Mouse (Mus musculus): ENCODE results near the gene Gm49388. TPM values are rescaled to one million over a fixed set of nuclear protein-coding genes. Genes with fewer than 3 reads are reported as not detected.
"Not testable (repeated sequence)": the region's sequence is repeated elsewhere in the genome, so short reads cannot be mapped to it uniquely, and the experiment has no call there.

Gm49388 gene
- total RNA-seq, 2 experiments from 2014 or later: 2.7 to 3.1 TPM

DNA sequence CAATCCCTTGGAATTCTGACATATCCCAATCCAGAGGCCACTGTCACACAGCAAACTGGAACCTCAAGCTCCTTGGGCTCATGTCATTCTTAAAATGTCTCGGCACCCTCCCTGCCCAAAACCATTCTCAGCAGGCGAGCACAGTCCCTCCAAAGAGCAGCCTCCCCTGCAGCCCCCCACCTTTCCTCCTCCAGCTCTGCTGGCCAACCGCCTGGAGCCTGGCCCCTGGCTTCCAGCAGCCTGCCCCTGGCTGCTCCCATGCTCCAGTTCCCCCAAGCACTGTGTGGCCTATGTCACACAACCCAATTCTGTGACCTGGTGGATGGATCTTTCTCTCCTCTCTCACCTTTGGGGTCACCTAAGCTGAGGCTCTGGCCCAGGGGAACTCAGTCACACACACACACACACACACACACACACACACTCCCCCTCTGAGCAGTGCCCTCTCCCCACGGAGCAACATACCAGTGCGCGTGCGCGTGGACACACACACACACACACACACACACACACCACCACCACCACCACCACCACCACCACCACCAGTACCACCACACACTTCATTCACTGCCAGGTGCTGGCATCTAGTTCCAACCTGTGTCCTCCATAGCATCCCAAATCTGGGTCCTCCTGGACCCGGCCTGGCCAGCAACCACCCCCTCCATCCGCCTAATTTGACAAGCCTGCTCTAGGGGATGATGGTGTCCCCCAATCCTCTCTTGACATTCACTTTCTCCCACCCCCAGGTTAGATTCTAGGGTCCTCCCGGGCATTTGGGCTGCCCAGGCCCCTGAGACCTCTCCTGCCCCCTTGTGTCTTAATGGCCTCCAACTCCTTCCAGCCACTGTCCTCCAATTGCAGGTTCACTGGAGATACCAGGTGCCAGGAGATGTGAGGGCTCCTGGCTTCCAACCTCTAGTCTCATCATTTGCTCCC is 38.1 kb downstream of the Gm49388 start:
- intact Hi-C loops (cut with DNase I): no loop called here
- no peak for DNase-seq

DNA sequence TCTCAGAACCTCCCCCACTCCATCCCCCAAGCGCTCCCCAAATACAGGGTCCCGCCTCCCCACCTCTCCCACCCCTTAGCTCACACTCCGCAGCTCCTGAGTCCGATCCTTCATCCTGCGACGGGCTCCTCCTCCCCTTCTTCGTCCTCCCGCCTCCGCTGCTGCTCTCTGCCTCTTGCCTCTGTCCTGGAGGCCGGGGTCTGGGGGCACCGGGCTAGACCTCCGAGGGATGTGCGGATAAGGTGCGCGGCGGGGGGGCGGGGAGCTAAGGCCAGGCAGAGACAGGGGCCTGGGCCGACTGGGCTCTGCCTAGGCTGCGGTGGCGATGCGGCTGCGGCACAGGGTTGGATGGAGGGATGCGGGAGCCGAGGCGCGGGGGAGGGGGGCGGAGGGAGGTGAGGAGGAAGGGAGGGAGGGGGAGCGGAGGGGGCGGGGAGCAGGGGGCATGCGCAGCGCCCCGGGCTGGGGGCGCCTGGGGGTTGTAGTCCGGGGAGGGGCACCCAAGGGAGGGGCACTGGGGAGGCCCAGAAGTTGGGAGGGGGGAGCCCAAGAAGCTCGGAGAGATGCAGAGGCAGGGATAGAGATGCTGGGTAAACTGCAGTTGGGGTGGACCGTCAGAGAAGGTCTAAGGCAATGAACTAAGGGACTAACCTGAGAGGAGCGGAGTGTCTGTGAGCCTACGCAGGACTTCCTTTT is 38.9 kb downstream of the Gm49388 start, which contains the start of the genes Stx4a and Stx1b:
TSS of gene Stx4a (plus strand) at position 119 of the 696 bp plus-strand sequence.
TSS of gene Stx1b (minus strand) at position 374 of the 696 bp plus-strand sequence.
- peak; percentile 20 to 38 for DNase-seq
- intact Hi-C loops (cut with DNase I): no loop called here

DNA sequence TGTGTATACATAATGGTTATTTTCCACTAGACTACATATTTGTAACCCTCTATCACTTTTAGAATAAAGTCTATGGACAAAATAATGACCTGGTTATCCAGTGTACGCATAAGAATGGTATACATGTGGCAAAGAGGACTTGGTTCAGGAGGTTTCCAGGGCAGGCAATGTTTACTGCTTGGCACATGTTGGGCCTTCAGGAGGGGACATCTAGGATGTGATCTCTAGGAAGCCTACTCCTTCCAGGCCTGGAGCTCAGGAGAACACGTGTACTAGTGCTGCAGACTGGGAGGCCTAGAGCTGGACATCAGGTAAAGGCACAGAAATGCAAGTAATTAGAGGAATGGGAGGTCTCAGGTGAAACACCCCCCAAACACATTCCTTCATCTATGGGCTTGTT is 50.1 kb downstream of the Gm49388 start:
- intact Hi-C loops (cut with DNase I): no loop called here
- DNase-seq: no peak

DNA sequence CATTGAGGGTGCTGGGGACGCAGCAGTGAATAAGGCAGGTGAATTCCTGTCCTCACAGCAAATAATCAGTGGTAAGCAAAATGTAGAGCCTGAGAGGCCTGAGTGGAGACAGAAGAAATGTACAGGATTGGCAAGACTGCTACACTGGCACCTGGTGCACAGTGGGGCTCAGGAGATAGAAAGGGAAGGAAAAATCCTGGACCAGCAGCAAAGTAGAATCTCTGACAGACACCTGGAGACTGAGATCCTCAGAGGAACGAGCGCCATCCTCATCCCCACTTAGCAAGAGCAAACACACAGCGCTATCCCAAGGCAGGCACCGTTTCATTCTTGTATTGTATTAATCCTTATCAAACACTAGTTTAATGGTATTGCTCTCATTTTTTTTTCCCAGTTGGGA is 52.1 kb downstream of the Gm49388 start:
- DNase-seq: no peak
- intact Hi-C loops (cut with DNase I): no loop called here

DNA sequence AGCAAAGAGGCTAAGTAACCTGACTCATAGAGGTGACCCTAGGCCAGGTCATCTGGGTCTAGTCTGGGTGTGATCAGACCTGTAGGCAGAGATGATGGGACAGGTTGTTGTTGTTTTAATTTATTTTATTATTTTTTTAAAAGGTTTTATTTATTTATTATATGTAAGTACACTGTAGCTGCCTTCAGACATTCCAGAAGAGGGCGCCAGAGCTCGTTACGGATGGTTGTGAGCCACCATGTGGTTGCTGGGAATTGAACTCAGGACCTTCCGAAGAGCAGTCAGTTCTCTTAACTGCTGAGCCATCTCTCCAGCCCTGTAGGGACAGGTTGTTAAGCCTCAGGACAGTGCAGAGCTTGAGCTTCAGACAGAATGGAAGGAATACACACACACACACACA is 52.5 kb downstream of the Gm49388 start:
- intact Hi-C loops (cut with DNase I); DNase-seq: not testable (repeated sequence)

DNA sequence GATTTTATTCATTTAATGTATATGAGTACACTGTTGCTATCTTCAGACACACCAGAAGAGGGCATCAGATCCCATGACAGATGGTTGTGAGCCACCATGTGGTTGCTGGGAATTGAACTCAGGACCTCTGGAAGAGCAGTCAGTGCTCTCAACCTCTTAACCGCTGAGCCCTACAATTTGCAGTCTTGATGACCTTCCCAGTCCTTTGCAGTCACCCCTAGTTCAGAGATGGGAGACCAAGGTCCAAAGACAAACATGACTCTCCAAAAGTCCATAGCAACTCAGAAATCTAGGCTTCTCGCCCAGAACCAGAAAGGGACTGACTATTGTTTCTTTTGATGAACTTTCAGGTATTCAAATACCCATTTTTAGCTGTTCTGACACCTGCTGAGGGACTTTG is 54.6 kb downstream of the Gm49388 start:
- not testable (repeated sequence) for DNase-seq
- intact Hi-C loops (cut with DNase I): loop anchor here (2.0 to 5.0 kb wide), 2 partner anchors 39 to 63 kb away; partner anchors contain the start of genes Hsd3b7 and Setd1a

DNA sequence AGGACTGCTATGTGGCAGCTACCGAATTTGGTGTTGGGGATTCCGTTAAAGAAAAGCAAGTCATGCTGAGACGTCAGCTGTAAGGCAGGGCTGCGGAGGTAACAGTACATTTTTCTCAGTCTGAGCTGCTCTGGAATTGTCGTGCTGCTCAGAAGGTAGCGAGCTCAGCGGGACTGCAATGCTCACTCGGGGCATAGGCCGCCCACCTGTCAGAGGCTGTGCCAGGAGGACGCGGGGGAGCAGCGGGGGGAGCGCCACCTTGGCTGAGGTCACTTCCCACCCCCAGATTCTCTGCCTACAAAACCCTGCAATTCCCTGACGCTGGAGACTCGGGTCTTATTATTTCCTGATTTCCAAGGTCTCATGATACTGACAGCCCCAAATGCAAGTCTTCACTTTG is 55.5 kb downstream of the Gm49388 start:
- intact Hi-C loops (cut with DNase I): loop anchor here (2.0 to 5.0 kb wide), 2 partner anchors 40 to 64 kb away; partner anchors contain the start of genes Hsd3b7 and Setd1a
- no peak for DNase-seq

DNA sequence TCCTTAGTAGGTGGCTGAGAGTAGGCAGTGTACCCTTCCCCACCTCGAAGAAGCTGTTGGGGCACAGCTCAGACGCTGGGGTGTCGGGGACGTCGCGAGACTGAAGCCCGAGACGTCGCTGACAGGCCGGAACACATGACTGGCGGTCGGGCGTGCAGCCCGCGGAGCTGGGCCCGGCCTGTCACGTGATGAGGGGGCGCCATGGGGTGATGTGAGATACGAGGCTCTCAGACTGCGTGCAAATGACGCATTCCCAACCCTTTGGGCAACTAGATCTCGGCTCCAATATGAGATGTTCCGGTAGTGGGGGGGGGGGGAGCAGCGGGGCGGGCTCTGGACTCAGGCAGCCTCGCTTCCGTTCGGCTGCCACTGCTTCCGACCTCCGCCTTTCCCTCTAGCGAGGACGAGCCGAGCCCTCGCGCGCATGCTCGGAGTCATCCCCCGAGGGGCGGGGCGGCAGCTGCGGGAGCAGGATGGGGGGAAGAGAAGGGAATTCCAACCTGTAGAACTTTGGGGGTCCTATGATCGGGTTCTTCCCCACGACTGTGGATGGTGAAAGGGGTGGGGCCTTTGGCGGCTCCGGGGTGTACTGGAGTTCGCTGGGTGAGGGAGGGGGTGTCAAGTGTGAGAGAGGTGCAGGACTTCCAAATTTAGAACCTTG is 56.1 kb downstream of the Gm49388 start:
- peak; percentile 96 for DNase-seq
- intact Hi-C loops (cut with DNase I): loop anchor here (2.0 to 5.0 kb wide), 2 partner anchors 41 to 64 kb away; partner anchors contain the start of genes Hsd3b7 and Setd1a

DNA sequence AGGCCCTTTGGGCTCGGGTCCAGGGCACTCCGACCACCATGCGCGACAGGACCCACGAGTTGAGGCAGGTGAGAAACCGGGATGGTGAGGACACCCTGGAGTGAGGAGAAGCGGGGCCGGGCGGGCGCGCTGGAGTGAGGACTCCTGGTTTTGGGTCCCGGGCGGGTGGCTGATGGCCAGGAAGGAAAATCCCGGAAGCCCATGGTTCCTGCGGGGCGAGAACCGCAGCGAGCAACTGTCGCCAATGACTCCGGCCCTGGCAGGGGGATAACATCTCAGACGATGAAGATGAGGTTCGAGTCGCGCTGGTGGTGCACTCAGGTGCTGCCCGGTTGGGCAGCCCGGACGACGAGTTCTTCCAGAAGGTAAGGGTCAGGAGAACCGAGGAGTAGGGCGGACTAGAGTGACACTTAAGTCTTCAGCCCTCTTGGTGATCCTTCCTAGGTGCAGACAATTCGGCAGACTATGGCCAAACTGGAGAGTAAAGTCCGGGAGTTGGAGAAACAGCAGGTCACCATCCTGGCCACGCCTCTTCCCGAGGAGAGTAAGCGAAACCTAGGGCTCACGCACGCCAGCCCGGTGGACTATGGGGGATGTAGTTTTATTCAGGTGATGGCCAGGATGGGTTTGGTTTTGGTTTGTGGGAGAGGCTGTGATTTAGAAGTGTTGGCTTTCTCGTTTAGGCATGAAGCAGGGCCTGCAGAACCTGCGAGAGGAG is 56.8 kb downstream of the Gm49388 start:
- DNase-seq: peak; percentile 84 to 88
- intact Hi-C loops (cut with DNase I): loop anchor here (2.0 to 5.0 kb wide), 3 partner anchors 27 to 65 kb away; partner anchors contain the start of gene Setd1a

DNA sequence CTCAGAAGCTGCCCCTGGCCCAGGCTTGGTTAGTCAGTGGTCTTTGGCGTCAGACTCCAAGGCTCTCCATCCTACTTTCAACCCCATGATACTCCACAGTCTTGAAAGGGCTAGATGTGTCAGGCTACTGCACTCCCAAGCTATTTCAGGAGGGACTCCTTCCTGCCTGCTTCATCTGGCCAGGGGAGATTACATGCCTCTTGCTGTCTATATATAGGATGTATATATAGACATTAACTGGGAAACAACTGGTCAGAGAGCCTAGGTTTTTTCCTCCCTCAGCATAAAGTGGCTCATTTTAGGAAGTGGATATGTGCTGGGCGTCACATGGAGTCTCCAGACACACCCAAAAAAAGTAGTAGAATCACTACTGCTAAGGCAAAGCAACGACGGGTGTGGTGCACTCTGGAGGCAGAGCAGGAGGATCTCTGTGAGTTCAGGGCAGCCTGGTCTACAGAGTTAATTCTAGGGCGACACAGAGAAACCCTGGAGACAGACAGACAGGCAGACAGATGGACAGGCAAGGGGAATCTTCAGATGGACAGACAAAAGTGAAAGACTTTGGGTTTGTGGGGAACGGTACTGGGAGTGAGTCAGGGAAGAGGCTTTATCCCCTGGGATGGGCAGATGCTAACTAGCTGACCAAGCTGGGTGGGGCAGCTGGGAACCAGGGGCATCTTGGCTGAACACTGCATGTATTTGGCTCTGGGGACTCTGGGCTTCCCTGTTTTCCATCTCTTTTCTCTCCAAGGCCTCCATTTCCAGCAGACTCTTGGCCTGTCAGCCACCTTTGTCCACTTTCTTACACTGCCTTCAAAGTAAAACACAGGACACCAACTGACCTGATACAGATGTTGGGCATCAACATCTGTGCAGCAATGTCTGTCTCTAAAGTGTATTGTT is 64.8 kb downstream of the Gm49388 start:
- intact Hi-C loops (cut with DNase I): no loop called here
- peak in 1 of 2 experiments; percentile 10 for DNase-seq

DNA sequence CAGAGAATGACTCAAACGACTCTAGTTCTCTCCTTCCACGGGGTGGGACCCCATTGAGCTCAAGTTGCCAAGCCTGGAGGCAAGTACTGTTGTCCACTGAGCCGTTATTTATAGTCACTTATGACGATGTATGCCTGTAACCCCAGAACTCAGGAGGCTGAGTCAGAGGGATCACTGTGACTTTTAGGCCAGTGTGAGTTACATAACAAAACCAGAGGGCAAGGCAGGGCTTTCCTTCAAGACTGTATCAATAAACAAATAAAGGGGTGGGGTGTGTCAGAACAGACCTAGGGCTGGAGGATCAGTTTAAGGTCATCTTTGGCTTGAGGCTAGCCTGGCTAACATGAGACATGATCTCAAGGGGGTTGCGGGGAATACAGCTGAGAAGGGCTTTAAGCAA is 65.5 kb downstream of the Gm49388 start:
- intact Hi-C loops (cut with DNase I): no loop called here

More for the DNA sequence above, 65.5 kb downstream of the Gm49388 start:
- no peak for DNase-seq

Other genes starting within 250 kb of the Gm49388 start
- gene Tmem265, start 224.2 kb upstream of the Gm49388 start, total RNA-seq (2021): not detected
- 10 to 100 TPM; 21.0 to 21.1 TPM for gene Phkg2, start 212.3 kb upstream of the Gm49388 start, total RNA-seq (2021)
- gene Ccdc189, start 197.0 kb upstream of the Gm49388 start, total RNA-seq (2021): 1 to 10 TPM; 7.3 to 8.7 TPM
- 10 to 100 TPM; 54.3 to 57.0 TPM for gene Rnf40, start 196.8 kb upstream of the Gm49388 start, total RNA-seq (2021)
- gene Zfp629, start 169.8 kb upstream of the Gm49388 start, total RNA-seq (2021): 10 to 100 TPM; 32.4 to 35.1 TPM
- gene Bcl7c, start 76.7 kb upstream of the Gm49388 start, total RNA-seq (2021): 10 to 100 TPM; 60.5 to 62.9 TPM
- 1 to 10 TPM; 4.6 to 7.5 TPM for gene Ctf1, start 72.9 kb upstream of the Gm49388 start, total RNA-seq (2021)
- not detected for gene Ctf2, start 53.4 kb upstream of the Gm49388 start, total RNA-seq (2021)
- gene Fbxl19, start 41.1 kb upstream of the Gm49388 start, total RNA-seq (2021): 1 to 10 TPM; 5.6 to 6.2 TPM
- gene Orai3, start 15.8 kb upstream of the Gm49388 start, total RNA-seq (2021): 10 to 100 TPM; 18.0 to 20.9 TPM
- gene Setd1a, start 8.9 kb upstream of the Gm49388 start, total RNA-seq (2021): 10 to 100 TPM; 26.1 to 29.9 TPM
- 10 to 100 TPM; 15.9 to 16.1 TPM for gene Hsd3b7, start 15.0 kb downstream of the Gm49388 start, total RNA-seq (2021)
- gene Stx4a, start 38.7 kb downstream of the Gm49388 start, total RNA-seq (2021): 10 to 100 TPM; 69.2 to 72.5 TPM
- gene Stx1b, start 38.9 kb downstream of the Gm49388 start, total RNA-seq (2021): 1 to 10 TPM in 1 of 2 experiments, under 1 TPM in 1; 0.89 to 1.7 TPM
- 10 to 100 TPM; 23.3 to 23.9 TPM for gene Zfp646, start 90.6 kb downstream of the Gm49388 start, total RNA-seq (2021)
- 1 to 10 TPM; 5.8 to 8.0 TPM for gene Zfp668, start 91.2 kb downstream of the Gm49388 start, total RNA-seq (2021)
- gene Prss53, start 105.4 kb downstream of the Gm49388 start, total RNA-seq (2021): 1 to 10 TPM in 1 of 2 experiments, under 1 TPM in 1; 0.60 to 1.1 TPM
- not detected for gene Gm21974, start 109.8 kb downstream of the Gm49388 start, total RNA-seq (2021)
- 10 to 100 TPM; 33.8 to 34.3 TPM for gene Vkorc1, start 110.0 kb downstream of the Gm49388 start, total RNA-seq (2021)
- 10 to 100 TPM; 96.6 to 98.5 TPM for gene Bckdk, start 118.5 kb downstream of the Gm49388 start, total RNA-seq (2021)
- 10 to 100 TPM; 12.7 to 14.6 TPM for gene Kat8, start 126.9 kb downstream of the Gm49388 start, total RNA-seq (2021)
- not detected for gene Prss8, start 144.5 kb downstream of the Gm49388 start, total RNA-seq (2021)
- gene Prss36, start 161.1 kb downstream of the Gm49388 start, total RNA-seq (2021): 1 to 10 TPM; 5.0 to 6.6 TPM
- 100 to 1,000 TPM; 297 to 307 TPM for gene Fus, start 181.8 kb downstream of the Gm49388 start, total RNA-seq (2021)
- gene Pycard, start 208.3 kb downstream of the Gm49388 start, total RNA-seq (2021): 10 to 100 TPM; 14.2 to 21.0 TPM
- gene Trim72, start 218.3 kb downstream of the Gm49388 start, total RNA-seq (2021): 100 to 1,000 TPM; 144 to 159 TPM

All from heart, postnatal 10 days (tissue).